Mouse (Mus musculus): ENCODE measurements at regions not wholly inside any gene's neighbourhood (a gene's known extent, or its start where the extent isn't known, plus 50 kb on each side); places are given as distances from the start of the nearest gene placed in this dataset.

- WGBS = 80% methylated on average over 5 of the region's 5 CpGs
- no peak overlapping the region for H3K4me3 ChIP-seq (ENCODE audit: low read depth, low read length)
- no peaks in the 10 kb centered on the region for H3K27me3 ChIP-seq (ENCODE audit: control insufficient read depth, insufficient read depth, low read length)
- no peak for ATAC-seq (ENCODE audit: insufficient number of reproducible peaks, low FRiP score, low TSS enrichment, low read depth)
- no peak overlapping the region for H3K4me2 ChIP-seq (ENCODE audit: low read depth, severe bottlenecking)
- peak; percentile 17 for DNase-seq (ENCODE audit: low spot score)
- no peak overlapping the region for H3K27ac ChIP-seq (replicated peaks; ENCODE audit: low read depth, low read length)
- no peak overlapping the region for H3K9ac ChIP-seq (ENCODE audit: low read length)
- no peaks in the 10 kb centered on the region for H3K9me3 ChIP-seq (ENCODE audit: control insufficient read depth, low read length)
- H3K36me3 ChIP-seq (ENCODE audit: control insufficient read depth, insufficient read depth, low read length) = no peaks in the 10 kb centered on the region
- H3K4me1 ChIP-seq (ENCODE audit: control insufficient read depth, insufficient read depth, low read length) = no peaks in the 10 kb centered on the region
These were observed 170.2 kb downstream of the Adck1 start for GRCm38 (mm10) chr12:88530450-88531143.

- H3K9ac ChIP-seq (ENCODE audit: low read length) = no peak overlapping the region
- no peaks in the 10 kb centered on the region for H3K4me1 ChIP-seq (ENCODE audit: control insufficient read depth, insufficient read depth, low read length)
- WGBS = 71% methylated on average over 8 of the region's 8 CpGs
- ATAC-seq (ENCODE audit: insufficient number of reproducible peaks, low FRiP score, low TSS enrichment, low read depth) = no peak
- peak; percentile 15 for DNase-seq (ENCODE audit: low spot score)
- H3K27ac ChIP-seq (replicated peaks; ENCODE audit: low read depth, low read length) = no peak overlapping the region
- H3K27me3 ChIP-seq (ENCODE audit: control insufficient read depth, insufficient read depth, low read length) = no peaks in the 10 kb centered on the region
- no peaks in the 10 kb centered on the region for H3K9me3 ChIP-seq (ENCODE audit: control insufficient read depth, low read length)
- no peak overlapping the region for H3K4me2 ChIP-seq (ENCODE audit: low read depth, severe bottlenecking)
- no peak overlapping the region for H3K4me3 ChIP-seq (ENCODE audit: low read depth, low read length)
- H3K36me3 ChIP-seq (ENCODE audit: control insufficient read depth, insufficient read depth, low read length) = no peaks in the 10 kb centered on the region
These were observed 172.1 kb downstream of the Adck1 start for GRCm38 (mm10) chr12:88532261-88532973.

- Histone ChIP-seq H3K4me3 (ENCODE audit: low read depth, low read length) (no peak overlapping the region), H3K36me3 (ENCODE audit: control insufficient read depth, insufficient read depth, low read length) (no peaks in the 10 kb centered on the region), H3K4me2 (ENCODE audit: low read depth, severe bottlenecking) (no peak overlapping the region), H3K9ac (ENCODE audit: low read length) (no peak overlapping the region), H3K4me1 (ENCODE audit: control insufficient read depth, insufficient read depth, low read length) (no peaks in the 10 kb centered on the region), H3K9me3 (ENCODE audit: control insufficient read depth, low read length) (no peaks in the 10 kb centered on the region), H3K27ac (replicated peaks; ENCODE audit: low read depth, low read length) (no peak overlapping the region), H3K27me3 (ENCODE audit: control insufficient read depth, insufficient read depth, low read length) (no peaks in the 10 kb centered on the region)
- no peak for DNase-seq (ENCODE audit: low spot score)
- WGBS = 63% methylated on average over 1 of the region's 1 CpGs
- no peak for ATAC-seq (ENCODE audit: insufficient number of reproducible peaks, low FRiP score, low TSS enrichment, low read depth)
These were observed 170.8 kb upstream of the Nrxn3 start for GRCm38 (mm10) chr12:88551856-88552255.

GRCm38 (mm10) chr12:88555475-88555874 is 167.2 kb upstream of the Nrxn3 start:
- WGBS = 73% methylated on average over 2 of the region's 2 CpGs
- H3K4me2 ChIP-seq (ENCODE audit: low read depth, severe bottlenecking) = no peak overlapping the region
- no peaks in the 10 kb centered on the region for H3K4me1 ChIP-seq (ENCODE audit: control insufficient read depth, insufficient read depth, low read length)
- no peak for ATAC-seq (ENCODE audit: insufficient number of reproducible peaks, low FRiP score, low TSS enrichment, low read depth)
- H3K36me3 ChIP-seq (ENCODE audit: control insufficient read depth, insufficient read depth, low read length) = no peaks in the 10 kb centered on the region
- no peaks in the 10 kb centered on the region for H3K9me3 ChIP-seq (ENCODE audit: control insufficient read depth, low read length)
- no peak overlapping the region for H3K4me3 ChIP-seq (ENCODE audit: low read depth, low read length)
- no peak for DNase-seq (ENCODE audit: low spot score)
- no peak overlapping the region for H3K9ac ChIP-seq (ENCODE audit: low read length)
- H3K27ac ChIP-seq (replicated peaks; ENCODE audit: low read depth, low read length) = no peak overlapping the region
- H3K27me3 ChIP-seq (ENCODE audit: control insufficient read depth, insufficient read depth, low read length) = no peaks in the 10 kb centered on the region

- Histone ChIP-seq H3K9ac (ENCODE audit: low read length) (no peak overlapping the region), H3K4me1 (ENCODE audit: control insufficient read depth, insufficient read depth, low read length) (no peaks in the 10 kb centered on the region), H3K27me3 (ENCODE audit: control insufficient read depth, insufficient read depth, low read length) (no peaks in the 10 kb centered on the region), H3K4me3 (ENCODE audit: low read depth, low read length) (no peak overlapping the region), H3K27ac (replicated peaks; ENCODE audit: low read depth, low read length) (no peak overlapping the region), H3K36me3 (ENCODE audit: control insufficient read depth, insufficient read depth, low read length) (no peaks in the 10 kb centered on the region), H3K4me2 (ENCODE audit: low read depth, severe bottlenecking) (no peak overlapping the region), H3K9me3 (ENCODE audit: control insufficient read depth, low read length) (no peaks in the 10 kb centered on the region)
- 79% methylated on average over 3 of the region's 3 CpGs for WGBS
- no peak for DNase-seq (ENCODE audit: low spot score)
- no peak for ATAC-seq (ENCODE audit: insufficient number of reproducible peaks, low FRiP score, low TSS enrichment, low read depth)
These were observed 164.6 kb upstream of the Nrxn3 start for GRCm38 (mm10) chr12:88558036-88558435.

GRCm38 (mm10) chr12:88579974-88580373 is 142.7 kb upstream of the Nrxn3 start:
- Histone ChIP-seq H3K27me3 (ENCODE audit: control insufficient read depth, insufficient read depth, low read length) (no peaks in the 10 kb centered on the region), H3K9ac (ENCODE audit: low read length) (no peak overlapping the region), H3K36me3 (ENCODE audit: control insufficient read depth, insufficient read depth, low read length) (no peaks in the 10 kb centered on the region), H3K4me1 (ENCODE audit: control insufficient read depth, insufficient read depth, low read length) (no peaks in the 10 kb centered on the region), H3K9me3 (ENCODE audit: control insufficient read depth, low read length) (no peaks in the 10 kb centered on the region), H3K4me3 (ENCODE audit: low read depth, low read length) (no peak overlapping the region), H3K4me2 (ENCODE audit: low read depth, severe bottlenecking) (no peak overlapping the region), H3K27ac (replicated peaks; ENCODE audit: low read depth, low read length) (no peak overlapping the region)
- ATAC-seq (ENCODE audit: insufficient number of reproducible peaks, low FRiP score, low TSS enrichment, low read depth) (no peak), DNase-seq (ENCODE audit: low spot score) (peak; percentile 22)
- WGBS = 20% methylated on average over 8 of the region's 8 CpGs

GRCm38 (mm10) chr12:88605939-88606338 is 116.7 kb upstream of the Nrxn3 start:
- no peaks in the 10 kb centered on the region for H3K36me3 ChIP-seq (ENCODE audit: control insufficient read depth, insufficient read depth, low read length)
- H3K4me2 ChIP-seq (ENCODE audit: low read depth, severe bottlenecking) = no peak overlapping the region
- H3K9ac ChIP-seq (ENCODE audit: low read length) = no peak overlapping the region
- ATAC-seq (ENCODE audit: insufficient number of reproducible peaks, low FRiP score, low TSS enrichment, low read depth) = no peak
- no peaks in the 10 kb centered on the region for H3K9me3 ChIP-seq (ENCODE audit: control insufficient read depth, low read length)
- H3K4me3 ChIP-seq (ENCODE audit: low read depth, low read length) = no peak overlapping the region
- no peaks in the 10 kb centered on the region for H3K4me1 ChIP-seq (ENCODE audit: control insufficient read depth, insufficient read depth, low read length)
- no peak overlapping the region for H3K27ac ChIP-seq (replicated peaks; ENCODE audit: low read depth, low read length)
- H3K27me3 ChIP-seq (ENCODE audit: control insufficient read depth, insufficient read depth, low read length) = no peaks in the 10 kb centered on the region
- no peak for DNase-seq (ENCODE audit: low spot score)

GRCm38 (mm10) chr12:88620084-88620483 is 102.6 kb upstream of the Nrxn3 start:
- Histone ChIP-seq H3K27me3 (ENCODE audit: control insufficient read depth, insufficient read depth, low read length) (no peaks in the 10 kb centered on the region), H3K27ac (replicated peaks; ENCODE audit: low read depth, low read length) (no peak overlapping the region), H3K4me2 (ENCODE audit: low read depth, severe bottlenecking) (no peak overlapping the region), H3K4me1 (ENCODE audit: control insufficient read depth, insufficient read depth, low read length) (no peaks in the 10 kb centered on the region), H3K9me3 (ENCODE audit: control insufficient read depth, low read length) (no peaks in the 10 kb centered on the region), H3K36me3 (ENCODE audit: control insufficient read depth, insufficient read depth, low read length) (no peaks in the 10 kb centered on the region), H3K9ac (ENCODE audit: low read length) (no peak overlapping the region), H3K4me3 (ENCODE audit: low read depth, low read length) (no peak overlapping the region)
- DNase-seq (ENCODE audit: low spot score) = no peak
- 16% methylated on average over 2 of the region's 2 CpGs for WGBS
- no peak for ATAC-seq (ENCODE audit: insufficient number of reproducible peaks, low FRiP score, low TSS enrichment, low read depth)

Data from limb, embryonic 11.5 days (tissue).